Mouse (Mus musculus) neural tube, embryonic 12.5 days (tissue): ENCODE data around the gene Tmed2. TPM values are rescaled to one million over a fixed set of nuclear protein-coding genes. Genes with fewer than 3 reads are reported as not detected.
"Not testable (repeated sequence)": the region's sequence is repeated elsewhere in the genome, so short reads cannot be mapped to it uniquely, and the experiment has no call there.

Experiments used
- ATAC-seq: fragments of 200-750 bp; cut with Nextera tagmentation; 2 replicates; pipeline ENCODE4 v1.8.0; 2017; ENCODE audit warnings: low read depth, mild to moderate bottlenecking, moderate TSS enrichment, moderate library complexity; ENCODE audit not compliant: low FRiP score
- H3K27ac ChIP-seq: fragments of 300-500 bp; sonication (generic); 2 replicates; pipeline ENCODE4 v1.5.1; 2016
- H3K27me3 ChIP-seq: fragments of 300-500 bp; sonication (generic); replicated peaks from 2 replicates; pipeline ENCODE4 v1.6.1; 2016; ENCODE audit warnings: mild to moderate bottlenecking
- H3K36me3 ChIP-seq: fragments of 300-500 bp; sonication (generic); 2 replicates; pipeline ENCODE4 v1.6.1; 2016; ENCODE audit warnings: mild to moderate bottlenecking
- H3K4me1 ChIP-seq: fragments of 300-500 bp; sonication (generic); 2 replicates; pipeline ENCODE4 v1.6.1; 2016
- H3K4me2 ChIP-seq: fragments of 300-500 bp; sonication (generic); replicated peaks from 2 replicates; pipeline ENCODE4 v1.6.1; 2016; ENCODE audit warnings: mild to moderate bottlenecking
- H3K4me3 ChIP-seq: fragments of 300-500 bp; sonication (generic); 2 replicates; pipeline ENCODE4 v1.5.1; 2016
- H3K9ac ChIP-seq: fragments of 300-500 bp; sonication (generic); 2 replicates; pipeline ENCODE4 v1.6.1; 2016; ENCODE audit warnings: mild to moderate bottlenecking
- H3K9me3 ChIP-seq: fragments of 300-500 bp; sonication (generic); 2 replicates; pipeline ENCODE4 v1.6.1; 2016; ENCODE audit warnings: mild to moderate bottlenecking
- WGBS: fragments of 180-500 bp; shearing (Covaris S2); methylation state at CpG from one replicate; pipeline ENCODE4 v1.1.7; 2016; 5-methylcytosine and 5-hydroxymethylcytosine counted together
- polyA plus RNA-seq: library from polyadenylated mRNA; unstranded; fragments of >200 nt; fragmentation: Nextera tagmentation; extraction: Ambion mirVana; gene quantifications from 2 replicates; pipeline ENCODE4 v1.2.1, GENCODE M21; 2016

The Tmed2 gene
- polyA plus RNA-seq, 1 experiment from 2014 or later = 389 TPM

DNA sequence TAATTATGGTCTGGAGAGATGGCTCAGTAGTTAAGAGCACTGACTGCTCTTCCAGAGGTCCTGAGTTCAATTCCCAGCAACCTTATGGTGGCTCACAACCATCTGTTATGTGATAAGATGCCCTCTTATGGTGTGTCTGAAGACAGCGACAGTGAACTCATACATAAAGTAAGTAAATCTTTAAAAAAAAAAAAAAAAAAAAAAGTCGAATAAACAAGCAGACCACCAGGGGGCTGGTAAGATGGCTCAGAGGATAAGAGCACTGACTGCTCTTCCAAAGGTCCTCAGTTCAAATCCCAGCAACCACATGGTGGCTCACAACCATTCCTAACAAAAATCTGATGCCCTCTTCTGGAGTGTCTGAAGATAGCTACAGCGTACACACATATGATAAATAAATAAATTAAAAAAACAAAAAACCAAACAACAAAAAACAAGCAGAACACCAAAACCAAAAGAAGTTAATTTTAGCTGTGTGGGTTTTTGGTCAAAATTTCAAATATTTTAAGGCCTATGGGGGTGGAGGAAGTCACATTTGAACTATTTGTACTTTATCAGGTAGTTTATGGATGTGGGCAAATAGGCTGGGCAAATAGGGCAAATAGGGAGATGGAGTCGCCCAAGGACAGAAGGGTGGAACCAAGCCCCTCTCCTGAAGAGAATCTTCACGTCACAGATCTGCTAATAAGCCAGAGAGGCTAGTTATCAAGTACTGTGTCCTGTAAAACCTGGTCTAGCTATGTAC, 11.0 kb downstream of the Tmed2 start:
- not testable (repeated sequence) for H3K27me3 ChIP-seq, H3K9me3 ChIP-seq, H3K27ac ChIP-seq, ATAC-seq
- H3K4me2 ChIP-seq = peak overlapping the region; percentile 80
- peak overlapping the region; percentile 68 for H3K4me3 ChIP-seq
- WGBS = 43% methylated on average over 5 of the region's 5 CpGs
- H3K36me3 ChIP-seq = peaks cover 43% of the 10 kb centered on the region
- peak overlapping the region; percentile 70; the same call in 1 of the 2 replicates for H3K9ac ChIP-seq
- H3K4me1 ChIP-seq = peaks cover 14% of the 10 kb centered on the region

- H3K27ac ChIP-seq = peak overlapping the region; percentile 20; the same call in 1 of the 2 replicates
- H3K9ac ChIP-seq = peak overlapping the region; percentile 70
- peak overlapping the region; percentile 68 for H3K4me3 ChIP-seq
- no peaks in the 10 kb centered on the region for H3K27me3 ChIP-seq
- 12% methylated on average over 9 of the region's 9 CpGs for WGBS
- ATAC-seq = peak; percentile 37
- H3K9me3 ChIP-seq = no peaks in the 10 kb centered on the region
- peaks cover 43% of the 10 kb centered on the region for H3K36me3 ChIP-seq
- H3K4me1 ChIP-seq = peaks cover 14% of the 10 kb centered on the region
- H3K4me2 ChIP-seq = peak overlapping the region; percentile 80
Measured at GRCm38 (mm10) chr5:124552094-124552472, 11.6 kb downstream of the Tmed2 start.

DNA sequence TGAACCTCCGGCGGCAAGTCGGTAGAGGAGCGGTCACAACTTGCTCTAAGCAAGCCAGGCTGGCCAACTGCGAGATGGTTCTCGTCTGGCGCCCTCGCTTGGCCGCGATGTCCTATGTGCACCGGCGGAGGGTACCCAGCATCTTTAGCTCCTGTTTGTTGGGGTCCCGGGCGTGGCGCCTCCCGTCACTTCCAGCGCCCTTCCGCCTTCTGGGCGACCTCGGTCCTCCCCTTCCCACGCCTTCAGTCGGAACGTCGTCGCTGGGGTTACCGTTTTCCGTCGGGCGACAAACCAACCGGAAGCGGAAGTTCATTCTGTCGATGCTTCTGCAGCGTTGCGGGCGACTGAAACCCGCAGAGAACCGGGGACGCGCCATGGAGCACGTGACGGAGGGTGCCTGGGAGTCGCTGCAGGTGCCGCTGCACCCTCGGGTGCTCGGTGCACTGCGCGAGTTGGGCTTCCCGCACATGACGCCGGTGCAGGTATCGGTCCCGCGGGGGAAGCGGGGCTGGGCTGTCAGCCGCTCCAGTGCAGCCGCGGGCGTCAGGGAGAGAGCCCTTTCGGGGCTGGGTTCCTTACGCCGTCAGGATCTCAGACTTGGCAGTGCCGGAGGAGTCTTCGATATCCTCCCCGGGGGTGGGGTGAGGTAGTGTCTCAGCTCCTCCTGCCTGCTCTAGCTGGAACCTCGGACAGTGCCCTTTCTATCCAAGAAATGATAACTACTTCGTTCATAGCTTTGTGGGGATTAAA, 12.2 kb downstream of the Tmed2 start, which contains the start of gene Ddx55:
TSS of gene Ddx55 (plus strand) at position 307 of the 750 bp plus-strand sequence.
- WGBS = under 1% methylated on average over 66 of the region's 66 CpGs
- peak; percentile 86 for ATAC-seq

GRCm38 (mm10) chr5:124553607-124554006, 13.1 kb downstream of the Tmed2 start:
- Histone ChIP-seq H3K4me1 (peaks cover 14% of the 10 kb centered on the region), H3K4me2 (peak overlapping the region; percentile 80), H3K9ac (no peak overlapping the region), H3K4me3 (no peak overlapping the region), H3K36me3 (peaks cover 44% of the 10 kb centered on the region), H3K27ac (no peak overlapping the region), H3K9me3 (no peaks in the 10 kb centered on the region), H3K27me3 (no peaks in the 10 kb centered on the region)
- 85% methylated on average over 6 of the region's 6 CpGs for WGBS
- ATAC-seq = no peak

More for the DNA sequence above, 12.2 kb downstream of the Tmed2 start, which contains the start of gene Ddx55:
- H3K9me3 ChIP-seq = no peaks in the 10 kb centered on the region
- H3K9ac ChIP-seq = peak within 1 kb of the TSS; percentile 70
- peaks cover 14% of the 10 kb centered on the region for H3K4me1 ChIP-seq
- H3K4me2 ChIP-seq = peak within 1 kb of the TSS; percentile 80
- peak within 1 kb of the TSS; percentile 20 for H3K27ac ChIP-seq
- peaks cover 42% of the 10 kb centered on the region for H3K36me3 ChIP-seq
- H3K27me3 ChIP-seq = no peaks in the 10 kb centered on the region
- peak within 1 kb of the TSS; percentile 68 for H3K4me3 ChIP-seq

DNA sequence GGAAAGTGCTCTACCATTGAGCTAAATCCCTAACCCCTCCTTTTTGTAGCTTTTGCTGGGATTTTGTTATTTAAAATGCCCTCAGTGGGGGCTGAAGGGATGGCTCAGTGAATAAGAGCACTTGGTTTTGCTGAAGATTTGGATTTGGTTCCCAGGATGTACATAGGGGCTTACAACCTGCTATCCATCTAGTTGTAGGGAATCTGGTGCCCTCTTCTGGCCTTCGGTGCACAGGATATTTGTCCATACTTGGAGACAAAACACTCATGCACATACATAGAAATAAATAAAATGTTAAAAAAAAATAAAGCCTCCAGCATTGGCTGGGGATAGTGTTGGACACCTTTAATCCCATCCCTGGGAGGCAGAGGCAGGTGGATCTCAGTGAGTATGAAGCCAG, 14.7 kb downstream of the Tmed2 start:
- Histone ChIP-seq H3K36me3 (peaks cover 56% of the 10 kb centered on the region), H3K9ac (no peak overlapping the region), H3K9me3 (no peaks in the 10 kb centered on the region), H3K27me3 (no peaks in the 10 kb centered on the region), H3K27ac (no peak overlapping the region), H3K4me2 (no peak overlapping the region), H3K4me3 (no peak overlapping the region), H3K4me1 (peaks cover 14% of the 10 kb centered on the region)
- 87% methylated on average over 1 of the region's 1 CpGs for WGBS
- no peak for ATAC-seq

GRCm38 (mm10) chr5:124571068-124571467, 30.6 kb downstream of the Tmed2 start:
- 90% methylated on average over 12 of the region's 12 CpGs for WGBS

GRCm38 (mm10) chr5:124575467-124575866, 35.0 kb downstream of the Tmed2 start:
- Histone ChIP-seq H3K27ac (no peak overlapping the region), H3K4me3 (no peak overlapping the region), H3K4me2 (no peak overlapping the region), H3K4me1 (peaks cover 16% of the 10 kb centered on the region), H3K27me3 (no peaks in the 10 kb centered on the region), H3K9ac (no peak overlapping the region), H3K36me3 (peaks cover 70% of the 10 kb centered on the region), H3K9me3 (no peaks in the 10 kb centered on the region)
- ATAC-seq = no peak
- 91% methylated on average over 7 of the region's 7 CpGs for WGBS

More at GRCm38 (mm10) chr5:124571068-124571467, 30.6 kb downstream of the Tmed2 start:
- Histone ChIP-seq H3K27ac (no peak overlapping the region), H3K4me3 (no peak overlapping the region), H3K27me3 (no peaks in the 10 kb centered on the region), H3K36me3 (peaks cover 97% of the 10 kb centered on the region), H3K4me2 (no peak overlapping the region), H3K4me1 (no peaks in the 10 kb centered on the region), H3K9me3 (no peaks in the 10 kb centered on the region), H3K9ac (no peak overlapping the region)
- no peak for ATAC-seq

GRCm38 (mm10) chr5:124578633-124579317, 38.3 kb downstream of the Tmed2 start, which contains the start of the genes Eif2b1 and Gtf2h3:
TSS of gene Eif2b1 (minus strand) at chr5:124579131.
TSS of gene Gtf2h3 (plus strand) at chr5:124579140.
- H3K36me3 ChIP-seq = peaks cover 55% of the 10 kb centered on the region
- no peaks in the 10 kb centered on the region for H3K9me3 ChIP-seq
- no peaks in the 10 kb centered on the region for H3K27me3 ChIP-seq
- peak within 1 kb of the TSS; percentile 77 for H3K4me3 ChIP-seq
- peaks cover 21% of the 10 kb centered on the region for H3K4me1 ChIP-seq
- ATAC-seq = peak; percentile 92
- peak within 1 kb of the TSS; percentile 66 for H3K4me2 ChIP-seq
- H3K27ac ChIP-seq = no peak within 1 kb of the TSS
- H3K9ac ChIP-seq = peak within 1 kb of the TSS; percentile 68
- 1% methylated on average over 51 of the region's 51 CpGs for WGBS

DNA sequence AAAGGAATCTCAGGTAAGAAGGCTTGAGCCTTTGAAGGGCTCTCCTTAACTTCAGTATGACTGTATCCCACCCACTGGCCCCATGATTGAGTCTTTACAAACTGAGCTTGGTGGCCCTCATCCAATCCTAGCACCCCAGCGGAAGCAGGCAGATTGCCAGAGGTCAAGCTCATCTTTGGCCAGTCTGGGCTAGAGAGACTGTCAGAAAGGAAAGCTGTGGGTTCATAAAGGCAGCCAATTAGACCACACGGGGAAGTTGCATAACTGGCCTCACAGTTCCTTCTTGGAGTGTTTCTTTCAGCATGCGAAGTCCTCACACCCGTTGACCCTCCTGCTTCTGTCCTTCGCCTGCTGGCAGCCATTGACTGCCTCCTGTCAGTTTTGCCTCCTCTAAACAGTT, 42.0 kb downstream of the Tmed2 start:
- no peak overlapping the region for H3K9ac ChIP-seq
- peaks cover 52% of the 10 kb centered on the region for H3K36me3 ChIP-seq
- ATAC-seq = no peak
- H3K4me3 ChIP-seq = no peak overlapping the region
- no peaks in the 10 kb centered on the region for H3K27me3 ChIP-seq
- 95% methylated on average over 5 of the region's 5 CpGs for WGBS
- no peaks in the 10 kb centered on the region for H3K9me3 ChIP-seq
- no peak overlapping the region for H3K4me2 ChIP-seq
- H3K4me1 ChIP-seq = peaks cover 21% of the 10 kb centered on the region
- no peak overlapping the region for H3K27ac ChIP-seq

- no peaks in the 10 kb centered on the region for H3K27me3 ChIP-seq
- WGBS = 94% methylated on average over 3 of the region's 3 CpGs
- ATAC-seq = no peak
- no peak overlapping the region for H3K27ac ChIP-seq
- H3K36me3 ChIP-seq = peaks cover 78% of the 10 kb centered on the region
- no peaks in the 10 kb centered on the region for H3K4me1 ChIP-seq
- H3K9me3 ChIP-seq = no peaks in the 10 kb centered on the region
- no peak overlapping the region for H3K4me2 ChIP-seq
- no peak overlapping the region for H3K9ac ChIP-seq
- no peak overlapping the region for H3K4me3 ChIP-seq
Measured at GRCm38 (mm10) chr5:124592768-124593167, 52.3 kb downstream of the Tmed2 start.

GRCm38 (mm10) chr5:124598224-124599174, 58.0 kb downstream of the Tmed2 start:
- H3K27ac ChIP-seq = no peak overlapping the region
- peak overlapping the region; percentile 68 for H3K9ac ChIP-seq
- no peaks in the 10 kb centered on the region for H3K9me3 ChIP-seq
- WGBS = 6% methylated on average over 30 of the region's 30 CpGs
- H3K27me3 ChIP-seq = no peaks in the 10 kb centered on the region
- peak overlapping the region; percentile 74 for H3K4me2 ChIP-seq
- H3K4me3 ChIP-seq = peak overlapping the region; percentile 85
- peak; percentile 100 for ATAC-seq
- peaks cover 17% of the 10 kb centered on the region; the same call in 1 of the 2 replicates for H3K4me1 ChIP-seq
- H3K36me3 ChIP-seq = peaks cover 40% of the 10 kb centered on the region
